Mouse (Mus musculus) left cerebral cortex, adult 2 months (tissue): ENCODE results near the gene Gm45234. TPM values are rescaled to one million over a fixed set of nuclear protein-coding genes. Genes with fewer than 3 reads are reported as not detected.

Experiments used
- DNase-seq, 2 experiments: peaks; one replicate each; pipeline ENCODE4 v3.0.0; 2021 to 2022; ENCODE audit warnings: low spot score in 2 of 2, mixed read lengths in 1 of 2; ENCODE audit errors: extremely low spot score in 1 of 2
- H3K27ac ChIP-seq: fragments of 200-600 bp; 2 replicates; pipeline ENCODE4 v1.8.1; 2022
- H3K4me3 ChIP-seq: fragments of 200-600 bp; 2 replicates; pipeline ENCODE4 v1.8.1; 2022
- CTCF ChIP-seq: fragments of 200-600 bp; IDR thresholded peaks from 2 replicates; pipeline ENCODE4 v1.8.1; 2022; ENCODE audit warnings: antibody characterized with exemption, mild to moderate bottlenecking, moderate library complexity
- intact Hi-C: fragments of 180-260 bp; cut with DNase I; formaldehyde crosslinking; loops from one replicate; pipeline ENCODE4 v1.15.1; 2025
- total RNA-seq, 2 experiments: library from RNA; stranded (reverse); gene quantifications; 2 replicates each; pipeline ENCODE4 v1.2.3; 2021

Gene Gm45234
- total RNA-seq, 2 experiments from 2014 or later, result not detected

DNA sequence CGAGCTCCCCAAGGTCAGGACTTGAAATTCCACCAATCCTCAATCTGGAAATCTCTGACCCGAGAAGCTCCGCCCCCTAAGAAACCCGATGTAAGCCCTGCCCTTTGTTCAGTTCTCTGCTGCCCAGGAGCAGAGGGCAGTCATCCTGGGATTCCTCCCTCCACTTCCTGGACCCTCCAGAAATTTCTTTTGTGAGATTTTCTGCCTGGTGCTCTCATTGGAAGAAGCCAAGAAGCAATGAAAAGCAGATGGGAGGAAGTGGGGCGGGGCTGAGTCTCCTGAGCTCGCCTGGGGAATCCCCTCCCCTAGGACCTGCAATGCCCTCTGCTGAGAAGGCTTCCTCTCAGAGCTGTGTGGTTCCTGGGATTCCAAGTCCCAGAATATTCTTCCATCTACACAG, 26.6 kb upstream of the Gm45234 start:
- no peak overlapping the region for H3K27ac ChIP-seq
- TF ChIP-seq CTCF, result no peak
- DNase-seq, result no peak
- intact Hi-C loops, result no loop called here
- no peak overlapping the region for H3K4me3 ChIP-seq

DNA sequence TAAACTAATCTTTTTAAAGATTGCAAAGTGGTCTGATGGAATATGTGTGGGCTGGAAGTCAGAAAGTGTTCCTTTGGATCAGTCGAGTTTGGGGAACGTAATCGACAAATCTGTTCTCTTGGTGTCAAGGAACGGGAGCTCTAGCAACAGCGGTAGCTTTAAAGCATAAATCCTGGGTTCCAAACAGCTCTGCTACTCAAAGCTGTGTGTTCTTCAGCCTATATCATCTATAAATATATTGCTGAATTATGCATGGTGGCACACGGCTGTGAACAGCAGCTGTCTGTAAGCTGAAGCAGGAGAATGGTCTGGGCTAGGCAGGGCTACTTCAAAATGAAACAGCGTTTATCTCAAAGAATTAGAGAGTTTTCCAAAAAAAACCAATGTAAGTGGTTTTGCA, 25.1 kb upstream of the Gm45234 start:
- no peak for TF ChIP-seq CTCF
- no peak overlapping the region for H3K27ac ChIP-seq
- no peak for DNase-seq
- no peak overlapping the region for H3K4me3 ChIP-seq
- intact Hi-C loops, result no loop called here

DNA sequence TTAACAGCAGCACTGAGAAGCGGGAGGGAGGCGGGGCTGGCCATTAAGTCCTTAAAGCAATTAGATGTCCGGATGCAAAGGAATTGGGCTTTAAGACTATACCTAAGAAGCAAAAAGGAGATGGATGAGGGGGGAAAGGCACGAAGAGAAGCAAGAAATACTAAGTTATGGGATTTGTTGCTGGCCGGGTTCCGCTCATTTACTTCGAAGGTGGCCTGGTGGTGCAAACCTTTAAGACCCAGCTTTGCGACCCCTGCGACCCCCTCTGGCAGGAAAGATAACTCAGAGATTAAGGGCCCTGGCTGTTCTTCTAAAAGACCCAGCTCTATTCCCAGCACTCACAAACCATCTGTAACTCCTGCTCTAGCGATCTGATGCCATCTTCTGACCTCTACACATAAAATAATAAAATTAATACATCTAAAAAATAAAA, 24.2 kb upstream of the Gm45234 start:
- intact Hi-C loops, result no loop called here
- no peak for DNase-seq
- no peak overlapping the region for H3K27ac ChIP-seq
- H3K4me3 ChIP-seq, result peak overlapping the region; percentile 36
- no peak for TF ChIP-seq CTCF

DNA sequence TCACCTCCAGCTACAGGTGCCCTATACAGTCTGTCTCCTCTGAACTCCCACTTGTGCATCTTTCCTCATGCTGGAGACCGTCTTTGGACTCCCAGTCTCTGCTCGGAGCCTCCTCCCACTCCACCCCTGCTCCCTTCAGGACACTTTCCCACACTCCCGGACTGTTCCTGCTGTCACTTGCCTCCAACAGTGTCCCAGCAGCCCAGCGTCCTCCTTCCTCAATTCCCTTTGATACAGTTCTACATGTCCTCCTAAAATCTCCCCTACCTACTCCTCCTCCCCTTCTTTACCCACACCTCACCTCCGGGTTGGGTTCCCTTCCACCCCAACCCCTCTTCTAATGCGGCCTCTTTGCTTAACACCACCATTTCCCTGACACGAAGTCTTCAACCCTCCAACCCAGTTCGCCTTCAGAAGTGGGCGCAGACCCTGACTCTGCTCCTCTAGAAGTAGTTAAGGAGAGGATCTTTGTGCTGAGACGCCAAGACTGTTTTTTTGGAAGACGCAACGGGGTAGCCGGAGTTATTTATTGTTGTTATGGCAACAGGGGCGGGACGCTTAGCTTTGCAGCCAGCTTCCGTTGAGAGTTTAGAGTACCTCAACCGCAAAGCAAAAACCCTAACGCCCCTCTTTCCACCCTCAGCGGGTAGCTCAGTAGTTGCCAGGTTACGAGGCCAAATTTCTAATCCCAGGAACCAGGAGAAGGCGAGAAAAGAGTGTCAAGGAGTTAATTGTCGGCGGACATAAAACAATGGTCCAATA, 23.6 kb upstream of the Gm45234 start, which contains the start of gene Lrrc23:
Lrrc23 (minus strand) TSS at position 506 of the 762 bp plus-strand sequence.
- Histone ChIP-seq H3K27ac (0 out of 2 replicates have a peak within 1 kb of the TSS, but pooled peaks have one; percentile 44), H3K4me3 (peak within 1 kb of the TSS; percentile 36)
- intact Hi-C loops, result no loop called here
- peak in 1 of 2 experiments; percentile 36 for DNase-seq
- TF ChIP-seq CTCF, result no peak

DNA sequence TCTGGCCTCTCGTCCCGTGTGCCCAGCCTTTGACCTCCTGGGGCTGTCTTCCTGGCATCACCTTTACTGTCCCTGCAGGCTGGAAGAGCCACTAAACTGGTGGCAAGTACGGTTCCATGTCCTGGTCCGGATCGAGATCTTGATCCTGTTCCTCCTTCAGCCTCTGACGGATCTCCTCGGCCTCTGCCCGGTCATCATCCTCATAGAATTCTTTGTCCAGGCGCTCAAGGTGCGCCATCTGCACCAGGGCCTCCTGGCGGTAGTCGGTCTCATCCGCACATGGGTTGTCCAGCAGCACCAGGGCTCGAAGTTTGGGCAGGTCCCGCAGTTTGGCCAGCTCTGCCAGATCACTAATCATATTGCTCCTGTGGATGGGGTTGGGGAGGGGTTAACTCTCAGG, 14.7 kb upstream of the Gm45234 start:
- TF ChIP-seq CTCF, result no peak
- intact Hi-C loops, result no loop called here
- Histone ChIP-seq H3K4me3 (no peak overlapping the region), H3K27ac (no peak overlapping the region)
- DNase-seq, result no peak

DNA sequence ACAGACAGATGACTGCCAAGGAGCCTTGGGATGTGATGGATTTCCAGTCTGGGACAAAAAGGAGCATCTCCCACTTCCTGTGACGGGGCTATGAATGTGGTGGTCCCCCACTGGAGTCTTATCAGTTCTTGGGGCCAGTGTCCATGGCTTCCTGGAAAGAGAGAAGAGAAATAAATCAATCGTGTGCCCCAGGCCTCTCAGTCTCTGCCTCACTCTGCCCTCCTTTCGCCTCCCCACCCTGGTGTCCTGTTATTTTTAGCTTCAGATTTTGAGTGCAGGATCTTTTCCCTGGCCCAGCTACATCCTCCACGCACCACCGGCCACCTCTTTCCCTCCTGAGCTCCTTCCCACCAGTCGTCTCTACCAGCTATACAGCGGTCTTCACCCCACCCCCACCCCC, 14.2 kb upstream of the Gm45234 start:
- Histone ChIP-seq H3K27ac (peak overlapping the region; percentile 97), H3K4me3 (peak overlapping the region; percentile 79)
- DNase-seq, result no peak
- intact Hi-C loops, result no loop called here
- TF ChIP-seq CTCF, result no peak

DNA sequence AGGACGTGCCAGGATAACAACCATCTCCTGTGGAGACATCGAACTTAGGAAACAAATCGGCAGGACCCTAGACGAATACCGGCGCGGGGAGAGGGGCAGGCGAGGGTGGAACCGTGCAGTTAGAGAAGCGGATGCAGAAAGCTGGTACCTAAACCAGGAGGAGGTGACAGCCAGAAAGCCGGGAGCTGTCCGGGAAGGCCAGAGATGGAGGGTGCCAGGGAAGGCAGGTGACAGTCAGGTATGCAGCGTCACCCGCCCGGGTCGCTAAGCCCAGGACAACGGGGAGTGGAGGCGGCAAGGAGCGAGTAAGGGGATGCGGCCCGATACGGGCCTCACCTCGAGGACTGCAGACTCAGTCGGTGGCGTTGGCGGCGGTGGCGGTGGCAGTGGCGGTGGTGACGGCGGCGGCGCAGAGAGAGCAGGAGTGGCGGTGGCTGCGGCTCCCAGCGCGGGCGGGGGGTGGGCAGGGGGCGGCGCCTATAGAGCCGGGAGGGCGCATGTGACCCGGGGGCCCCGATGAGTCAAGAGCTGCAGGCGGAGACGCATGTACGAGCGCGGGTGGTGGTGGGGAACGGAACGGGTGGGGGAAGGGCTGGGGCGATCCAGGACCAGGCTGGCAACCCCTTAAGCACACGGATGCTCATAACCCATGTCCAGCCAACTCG, 13.4 kb upstream of the Gm45234 start, which contains the start of gene Eno2:
Eno2 (minus strand) TSS at position 573 of the 665 bp plus-strand sequence.
- TF ChIP-seq CTCF, result no peak
- Histone ChIP-seq H3K27ac (peak within 1 kb of the TSS; percentile 97), H3K4me3 (peak within 1 kb of the TSS; percentile 79)
- intact Hi-C loops, result loop anchor here (1.0 kb wide), 2 partner anchors 36 to 40 kb away; no protein-coding TSS in a partner anchor
- peak; percentile 76 to 82 for DNase-seq

DNA sequence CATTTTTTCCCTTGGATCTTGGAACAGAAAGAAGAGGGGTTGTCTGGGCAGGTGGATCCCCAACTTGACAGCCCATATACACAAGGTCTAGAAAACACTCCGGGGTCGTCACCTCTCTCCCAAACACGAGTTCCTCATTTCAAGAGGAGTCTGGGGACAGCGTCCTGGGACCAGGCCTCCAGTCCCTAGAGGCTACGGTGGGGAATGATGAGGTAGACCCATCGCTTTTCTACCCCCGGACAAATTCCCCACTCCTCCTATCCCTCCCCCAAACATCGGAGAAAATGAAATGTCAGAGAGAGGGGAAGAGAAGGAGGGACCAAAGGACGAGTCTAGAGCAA, 12.9 kb upstream of the Gm45234 start:
- TF ChIP-seq CTCF, result no peak
- no peak for DNase-seq
- Histone ChIP-seq H3K4me3 (peak overlapping the region; percentile 79), H3K27ac (peak overlapping the region; percentile 97)
- intact Hi-C loops, result loop anchor here (1.0 kb wide), 2 partner anchors 37 to 41 kb away; no protein-coding TSS in a partner anchor

DNA sequence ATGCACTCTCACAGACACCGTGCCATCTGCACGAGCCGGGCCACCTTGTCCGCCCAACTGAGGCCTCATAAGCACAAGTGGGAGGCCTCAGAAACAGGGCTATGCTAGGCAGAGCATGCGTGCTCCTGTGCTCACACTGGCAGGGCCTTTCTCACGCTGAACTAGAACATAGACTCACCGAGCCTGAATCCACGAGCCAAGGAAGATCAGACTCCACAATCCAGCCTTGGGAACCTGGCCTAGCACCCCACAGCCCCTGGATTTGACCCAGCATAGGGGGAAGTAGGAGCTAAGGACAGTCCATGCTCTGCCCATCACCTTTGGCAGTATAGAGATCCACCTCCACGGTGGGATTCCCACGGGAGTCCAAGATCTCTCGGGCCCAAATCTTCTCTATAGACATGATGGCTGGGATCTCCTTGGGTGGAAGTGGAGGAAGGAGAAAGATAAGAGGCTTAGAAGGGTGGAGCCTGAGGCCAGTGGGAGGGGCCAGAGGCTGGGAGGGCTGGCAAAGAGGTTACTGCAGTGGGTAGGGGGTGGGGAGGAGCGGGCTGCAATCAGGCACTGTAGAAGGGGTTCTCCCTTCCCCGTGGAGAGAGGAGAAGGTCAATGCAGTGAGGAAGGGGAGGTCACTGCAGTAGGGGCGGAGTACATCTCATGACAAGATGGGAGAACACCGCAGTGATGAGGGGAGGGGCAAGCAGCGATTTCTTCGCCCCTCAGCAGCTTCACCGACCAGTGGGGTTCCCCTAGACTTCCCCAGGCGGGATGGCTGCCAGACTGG, 12.3 kb upstream of the Gm45234 start:
- intact Hi-C loops, result no loop called here
- TF ChIP-seq CTCF, result no peak
- Histone ChIP-seq H3K27ac (peak overlapping the region; percentile 97), H3K4me3 (peak overlapping the region; percentile 79)
- peak; percentile 56 to 64 for DNase-seq

DNA sequence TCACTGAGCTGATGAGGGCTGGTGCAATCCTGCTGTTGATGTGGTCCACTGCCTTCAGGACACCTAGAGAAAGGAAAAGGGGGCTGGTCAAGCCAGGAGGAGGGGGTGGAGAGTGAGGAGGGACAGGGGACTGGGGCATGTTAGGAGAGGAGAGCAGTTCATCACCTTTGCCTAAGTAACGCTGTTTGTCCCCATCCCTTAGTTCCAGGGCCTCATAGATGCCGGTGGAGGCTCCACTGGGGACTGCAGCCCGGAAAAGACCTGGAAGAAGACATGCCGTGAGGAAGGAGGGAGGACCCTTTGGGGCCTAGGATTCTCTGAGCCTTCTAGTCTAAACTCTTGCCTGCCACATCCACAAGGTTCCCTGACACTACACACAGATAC, 11.7 kb upstream of the Gm45234 start:
- intact Hi-C loops, result no loop called here
- no peak for DNase-seq
- Histone ChIP-seq H3K27ac (peak overlapping the region; percentile 97), H3K4me3 (peak overlapping the region; percentile 79)
- TF ChIP-seq CTCF, result no peak

DNA sequence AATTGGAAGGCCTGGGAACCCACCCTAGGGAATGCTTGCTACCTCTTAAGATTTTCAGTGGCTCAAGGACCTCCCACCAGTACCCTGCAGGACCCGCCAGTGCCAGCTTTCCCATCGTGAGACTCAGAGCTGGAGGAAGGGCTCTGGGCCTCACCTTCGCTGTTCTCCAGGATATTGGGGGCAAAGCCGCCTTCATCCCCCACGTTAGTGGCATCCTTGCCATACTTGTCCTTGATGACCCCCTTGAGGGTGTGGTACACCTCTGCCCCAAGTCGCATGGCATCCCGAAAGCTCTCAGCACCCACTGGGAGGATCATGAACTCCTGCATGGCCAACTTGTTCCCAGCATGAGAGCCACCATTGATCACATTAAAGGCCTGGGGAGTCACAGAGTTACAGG, 10.1 kb upstream of the Gm45234 start:
- no peak for TF ChIP-seq CTCF
- Histone ChIP-seq H3K27ac (no peak overlapping the region), H3K4me3 (no peak overlapping the region)
- intact Hi-C loops, result no loop called here
- DNase-seq, result no peak

DNA sequence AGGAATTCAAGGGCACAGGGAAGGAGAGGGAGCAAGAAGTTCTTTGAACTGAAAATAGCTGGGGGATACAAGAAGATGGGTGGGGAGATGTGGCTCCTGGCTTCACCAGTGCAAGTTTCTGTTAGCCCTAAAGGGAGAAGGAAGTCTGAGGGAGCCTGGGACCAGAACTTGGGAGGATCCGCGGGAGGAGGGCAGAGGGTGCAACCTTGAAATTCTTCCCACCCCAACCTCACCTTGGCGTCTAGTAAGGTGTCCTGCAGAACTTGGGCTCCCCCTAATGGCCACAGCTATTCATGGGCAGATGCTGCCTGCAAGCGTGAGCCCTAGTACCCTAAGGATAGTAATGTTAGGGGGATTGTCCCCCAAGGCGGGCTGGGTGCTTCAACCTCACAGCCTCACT, 3.4 kb upstream of the Gm45234 start:
- TF ChIP-seq CTCF, result peak; percentile 91
- Histone ChIP-seq H3K4me3 (no peak overlapping the region), H3K27ac (peak overlapping the region; percentile 86)
- intact Hi-C loops, result loop anchor here (5.0 kb wide), 1 partner anchor 187 kb away; the partner anchor contains the start of gene C1rb
- DNase-seq, result peak; percentile 80 to 82
